Mouse (Mus musculus): Measurements from ENCODE around the gene Krt8. TPM values are rescaled to one million over a fixed set of nuclear protein-coding genes. Genes with fewer than 3 reads are reported as not detected.
A peak's percentile ranks its signal among the peaks of the same experiment; 100 is the strongest.
"Not testable (repeated sequence)": the region's sequence is repeated elsewhere in the genome, so short reads cannot be mapped to it uniquely, and the experiment has no call there.

The Krt8 gene
- polyA plus RNA-seq, 1 experiment from 2014 or later = 75.5 TPM

DNA sequence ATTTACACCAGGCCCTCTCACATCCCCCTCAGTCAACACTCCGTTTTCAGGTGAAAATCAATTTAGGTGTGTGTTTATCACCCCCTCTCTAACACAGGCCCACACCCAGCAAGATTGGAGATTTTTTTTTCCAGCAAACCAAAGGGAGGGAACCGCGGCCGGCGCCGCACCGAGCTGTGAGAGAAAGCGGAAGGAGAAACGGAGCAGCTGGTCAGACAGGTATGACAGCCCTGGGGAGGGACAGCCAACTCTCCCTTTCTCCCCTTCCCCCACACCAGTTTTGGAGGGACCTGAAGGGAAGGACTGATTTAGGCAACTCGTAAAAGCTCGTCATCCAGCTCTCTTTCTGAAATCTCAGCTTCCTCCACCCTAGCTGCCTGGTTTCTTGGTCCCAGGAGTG is 2.0 kb upstream of the Krt8 start:
- Histone ChIP-seq H3K9me3 (no peaks in the 10 kb centered on the region), H3K9ac (no peak overlapping the region), H3K4me3 (no peak overlapping the region), H3K4me2 (0 out of 2 replicates have a peak overlapping the region, but pooled peaks have one; percentile 10), H3K27ac (no peak overlapping the region), H3K4me1 (peaks cover 35% of the 10 kb centered on the region), H3K36me3 (no peaks in the 10 kb centered on the region), H3K27me3 (peaks cover 57% of the 10 kb centered on the region)
- ATAC-seq (ENCODE audit: insufficient number of reproducible peaks, low FRiP score, low TSS enrichment, low read depth) = no peak
- WGBS = 24% methylated on average over 11 of the region's 11 CpGs

- ATAC-seq (ENCODE audit: insufficient number of reproducible peaks, low FRiP score, low TSS enrichment, low read depth) = no peak
- Histone ChIP-seq H3K27ac (no peak overlapping the region), H3K9me3 (no peaks in the 10 kb centered on the region), H3K36me3 (no peaks in the 10 kb centered on the region), H3K9ac (no peak overlapping the region), H3K4me1 (peaks cover 35% of the 10 kb centered on the region), H3K4me3 (no peak overlapping the region), H3K4me2 (no peak overlapping the region), H3K27me3 (peaks cover 57% of the 10 kb centered on the region)
- WGBS = 40% methylated on average over 4 of the region's 4 CpGs
These were observed 1.0 kb upstream of the Krt8 start for GRCm38 (mm10) chr15:102005290-102005689.

DNA sequence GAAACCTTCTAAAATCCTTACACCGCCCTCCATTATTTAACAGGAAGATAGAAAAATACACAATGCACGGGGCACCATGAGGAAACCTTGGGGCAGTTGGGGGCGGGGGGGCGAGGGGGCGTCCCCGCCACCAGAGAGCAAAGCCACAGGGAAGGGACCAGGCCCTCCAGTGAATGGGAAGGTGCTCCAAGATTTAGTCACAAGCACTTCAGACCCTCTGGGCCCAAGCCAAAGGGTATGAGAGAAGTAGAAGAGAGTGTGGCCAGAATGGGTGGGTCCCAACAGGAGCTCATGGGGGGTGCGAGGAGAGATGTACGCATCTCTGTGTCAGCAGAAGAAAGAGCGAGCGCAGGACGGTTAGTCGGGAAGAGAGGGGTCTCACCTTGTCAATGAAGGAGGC is 766 bp downstream of the Krt8 start:
- H3K4me1 ChIP-seq = peaks cover 29% of the 10 kb centered on the region
- H3K9me3 ChIP-seq = no peaks in the 10 kb centered on the region
- H3K27ac ChIP-seq = no peak overlapping the region
- H3K4me2 ChIP-seq = peak overlapping the region; percentile 58
- WGBS = 26% methylated on average over 12 of the region's 12 CpGs
- H3K4me3 ChIP-seq = peak overlapping the region; percentile 34
- no peaks in the 10 kb centered on the region for H3K36me3 ChIP-seq
- ATAC-seq (ENCODE audit: insufficient number of reproducible peaks, low FRiP score, low TSS enrichment, low read depth) = no peak
- H3K9ac ChIP-seq = no peak overlapping the region
- H3K27me3 ChIP-seq = peaks cover 49% of the 10 kb centered on the region

DNA sequence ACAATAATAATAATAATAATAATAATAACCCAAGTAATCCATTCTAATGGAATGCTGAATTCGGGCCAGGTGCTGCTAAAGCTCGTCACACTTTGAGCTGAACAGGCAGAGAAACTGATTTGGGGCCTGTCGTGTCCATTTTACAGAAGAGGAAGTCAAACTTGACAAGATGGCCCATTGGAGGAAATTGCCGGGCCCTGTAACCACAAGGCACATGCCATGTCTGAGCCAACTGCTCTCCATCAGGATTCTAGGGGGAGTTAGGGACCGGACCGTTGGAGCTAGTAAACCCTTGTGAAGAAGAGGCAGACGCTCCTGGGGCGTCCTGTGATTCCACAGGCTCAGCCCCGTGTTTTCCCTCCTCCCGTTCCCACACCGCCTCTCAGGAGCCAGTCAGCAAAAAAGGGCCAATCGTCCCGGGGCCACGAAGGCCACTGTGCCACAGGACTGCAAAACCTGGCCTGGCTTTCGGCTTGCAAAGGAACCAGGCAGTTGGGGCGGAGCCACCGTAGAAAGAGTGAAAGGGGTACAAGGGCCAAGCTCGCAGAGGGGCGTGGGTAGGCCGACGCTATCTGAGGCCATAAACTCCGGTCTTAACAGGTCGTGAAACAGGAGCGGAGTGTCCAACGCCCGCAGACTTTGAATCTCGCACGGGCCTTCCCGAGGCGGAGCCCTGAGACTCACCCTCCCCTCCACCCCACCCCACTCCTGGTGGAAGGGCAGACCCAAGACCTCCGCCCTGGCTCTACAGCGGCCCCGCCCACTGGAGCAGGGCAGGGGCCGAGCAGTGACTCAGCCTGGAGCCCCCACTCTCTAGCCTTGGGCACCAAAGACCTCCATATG is 1.4 kb downstream of the Krt8 start:
- no peaks in the 10 kb centered on the region for H3K9me3 ChIP-seq
- H3K27ac ChIP-seq = no peak overlapping the region
- peaks cover 47% of the 10 kb centered on the region for H3K27me3 ChIP-seq
- peak overlapping the region; percentile 34 for H3K4me3 ChIP-seq
- peak; percentile 26; the same call in 1 of the 2 replicates for ATAC-seq (ENCODE audit: insufficient number of reproducible peaks, low FRiP score, low TSS enrichment, low read depth)
- H3K4me1 ChIP-seq = peaks cover 29% of the 10 kb centered on the region
- H3K36me3 ChIP-seq = no peaks in the 10 kb centered on the region
- H3K9ac ChIP-seq = no peak overlapping the region
- H3K4me2 ChIP-seq = peak overlapping the region; percentile 58
- 5% methylated on average over 34 of the region's 34 CpGs for WGBS

- H3K4me1 ChIP-seq = peaks cover 16% of the 10 kb centered on the region
- H3K36me3 ChIP-seq = no peaks in the 10 kb centered on the region
- no peak overlapping the region for H3K27ac ChIP-seq
- peaks cover 32% of the 10 kb centered on the region for H3K27me3 ChIP-seq
- no peak for ATAC-seq (ENCODE audit: insufficient number of reproducible peaks, low FRiP score, low TSS enrichment, low read depth)
- H3K4me3 ChIP-seq = no peak overlapping the region
- no peak overlapping the region for H3K9ac ChIP-seq
- no peak overlapping the region for H3K4me2 ChIP-seq
- H3K9me3 ChIP-seq = no peaks in the 10 kb centered on the region
- 85% methylated on average over 11 of the region's 11 CpGs for WGBS
These were observed 4.5 kb downstream of the Krt8 start for GRCm38 (mm10) chr15:101999676-102000335.

DNA sequence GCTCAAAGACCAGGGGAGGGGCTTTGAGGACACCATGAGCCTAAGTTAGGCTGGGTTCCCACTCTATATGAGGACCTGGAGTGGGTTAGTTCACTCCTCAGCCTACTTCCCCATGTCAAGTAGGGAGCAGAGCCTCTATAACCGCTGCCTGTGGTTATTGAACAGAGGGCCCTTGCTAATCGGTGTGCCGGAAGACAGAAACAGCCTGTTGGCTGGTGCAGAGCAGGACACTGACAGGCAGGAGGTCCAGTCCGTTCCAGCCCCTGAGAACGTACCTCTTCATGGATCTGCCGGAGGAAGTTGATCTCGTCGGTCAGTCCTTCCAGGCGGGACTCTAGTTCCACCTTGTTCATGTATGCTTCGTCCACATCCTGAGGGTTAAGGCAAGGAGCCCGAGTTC is 5.1 kb downstream of the Krt8 start:
- H3K4me1 ChIP-seq = peaks cover 16% of the 10 kb centered on the region
- H3K36me3 ChIP-seq = no peaks in the 10 kb centered on the region
- no peak overlapping the region for H3K4me3 ChIP-seq
- H3K27ac ChIP-seq = no peak overlapping the region
- peaks cover 25% of the 10 kb centered on the region for H3K27me3 ChIP-seq
- ATAC-seq (ENCODE audit: insufficient number of reproducible peaks, low FRiP score, low TSS enrichment, low read depth) = no peak
- 88% methylated on average over 11 of the region's 11 CpGs for WGBS
- no peak overlapping the region for H3K9ac ChIP-seq
- H3K9me3 ChIP-seq = no peaks in the 10 kb centered on the region
- H3K4me2 ChIP-seq = no peak overlapping the region

- H3K4me3 ChIP-seq; ATAC-seq (ENCODE audit: insufficient number of reproducible peaks, low FRiP score, low TSS enrichment, low read depth); H3K4me1 ChIP-seq; H3K27ac ChIP-seq; H3K27me3 ChIP-seq; H3K9ac ChIP-seq; H3K4me2 ChIP-seq; H3K36me3 ChIP-seq; H3K9me3 ChIP-seq: not testable (repeated sequence)
- WGBS = 76% methylated on average over 11 of the region's 11 CpGs
These were observed 7.7 kb downstream of the Krt8 start for GRCm38 (mm10) chr15:101996450-101997078.

GRCm38 (mm10) chr15:101995484-101996236 is 8.6 kb downstream of the Krt8 start:
- H3K9ac ChIP-seq = no peak overlapping the region
- H3K9me3 ChIP-seq = no peaks in the 10 kb centered on the region
- ATAC-seq (ENCODE audit: insufficient number of reproducible peaks, low FRiP score, low TSS enrichment, low read depth) = no peak
- peaks cover 4% of the 10 kb centered on the region; the same call in 1 of the 2 replicates for H3K4me1 ChIP-seq
- H3K4me3 ChIP-seq = no peak overlapping the region
- no peaks in the 10 kb centered on the region for H3K36me3 ChIP-seq
- no peak overlapping the region for H3K27ac ChIP-seq
- no peaks in the 10 kb centered on the region; the same call in 1 of the 2 replicates for H3K27me3 ChIP-seq
- WGBS = 82% methylated on average over 4 of the region's 4 CpGs
- no peak overlapping the region for H3K4me2 ChIP-seq

DNA sequence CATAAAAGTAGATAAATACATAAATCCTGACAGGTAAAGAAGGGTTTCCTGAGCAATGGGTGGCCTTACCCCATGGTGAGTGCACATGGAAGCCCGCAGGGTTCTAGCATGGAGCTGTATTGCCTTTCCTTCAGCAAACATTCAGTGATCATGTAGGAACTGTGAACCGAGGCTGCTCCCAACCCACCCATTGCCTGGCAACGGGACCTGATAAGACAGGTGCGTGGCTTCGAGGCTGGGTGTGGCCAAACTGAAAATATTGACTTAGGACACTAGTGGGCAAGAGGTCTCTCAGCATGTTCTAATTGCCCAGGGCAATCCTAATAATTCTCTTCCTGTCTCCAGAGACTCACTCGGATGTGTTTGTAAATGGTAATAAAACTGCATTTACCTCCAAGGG is 9.9 kb downstream of the Krt8 start:
- Histone ChIP-seq H3K9ac (no peak overlapping the region), H3K27me3 (no peaks in the 10 kb centered on the region; the same call in 1 of the 2 replicates), H3K9me3 (no peaks in the 10 kb centered on the region), H3K4me2 (no peak overlapping the region), H3K4me3 (no peak overlapping the region), H3K36me3 (no peaks in the 10 kb centered on the region), H3K4me1 (0 out of 2 replicates have a peak, but pooled peaks cover 4% of the 10 kb centered on the region), H3K27ac (no peak overlapping the region)
- no peak for ATAC-seq (ENCODE audit: insufficient number of reproducible peaks, low FRiP score, low TSS enrichment, low read depth)
- 83% methylated on average over 6 of the region's 6 CpGs for WGBS

GRCm38 (mm10) chr15:101990946-101991345 is 13.3 kb downstream of the Krt8 start:
- Histone ChIP-seq H3K4me1 (peaks cover 5% of the 10 kb centered on the region; the same call in 1 of the 2 replicates), H3K27me3 (no peaks in the 10 kb centered on the region; the same call in 1 of the 2 replicates), H3K4me3 (no peak overlapping the region), H3K9me3 (no peaks in the 10 kb centered on the region), H3K4me2 (no peak overlapping the region), H3K27ac (no peak overlapping the region), H3K9ac (no peak overlapping the region), H3K36me3 (no peaks in the 10 kb centered on the region)
- no peak for ATAC-seq (ENCODE audit: insufficient number of reproducible peaks, low FRiP score, low TSS enrichment, low read depth)
- WGBS = 86% methylated on average over 6 of the region's 6 CpGs

- H3K4me1 ChIP-seq = peaks cover 7% of the 10 kb centered on the region
- no peaks in the 10 kb centered on the region for H3K36me3 ChIP-seq
- H3K4me3 ChIP-seq = no peak overlapping the region
- H3K9ac ChIP-seq = no peak overlapping the region
- ATAC-seq (ENCODE audit: insufficient number of reproducible peaks, low FRiP score, low TSS enrichment, low read depth) = no peak
- no peaks in the 10 kb centered on the region for H3K9me3 ChIP-seq
- H3K27me3 ChIP-seq = no peaks in the 10 kb centered on the region; the same call in 1 of the 2 replicates
- no peak overlapping the region for H3K4me2 ChIP-seq
- WGBS = 69% methylated on average over 8 of the region's 8 CpGs
- H3K27ac ChIP-seq = no peak overlapping the region
These were observed 15.6 kb downstream of the Krt8 start for GRCm38 (mm10) chr15:101988714-101989113.

All from limb, embryonic 15.5 days (tissue).